Mouse (Mus musculus): ENCODE measurements around the gene Trcg1.

Trcg1 gene

GRCm38 (mm10) chr9:57295666-57296065, 59.3 kb downstream of the Trcg1 start:
- no peak for DNase-seq (ENCODE audit: low read depth, low spot score)

GRCm38 (mm10) chr9:57296277-57296676, 59.9 kb downstream of the Trcg1 start:
- DNase-seq (ENCODE audit: low read depth, low spot score): no peak

DNA sequence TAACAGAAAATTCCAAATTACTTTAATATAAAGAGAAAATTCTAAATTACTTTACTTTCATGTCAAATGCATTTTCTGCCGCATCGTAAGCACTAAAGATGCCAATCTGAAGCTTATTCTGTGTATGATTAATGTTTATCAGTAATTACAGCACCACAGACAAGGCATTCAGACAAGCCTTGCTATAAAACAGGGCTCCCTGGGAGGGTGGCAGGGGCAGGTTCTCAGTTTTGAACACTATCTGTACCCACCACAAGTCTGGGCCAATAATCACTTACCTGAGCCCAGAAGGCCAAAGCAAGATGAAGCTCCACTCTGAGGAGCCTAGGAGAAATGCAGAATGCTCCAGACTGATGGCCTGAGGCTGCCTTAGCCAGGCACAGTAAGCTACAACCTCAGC, 61.6 kb downstream of the Trcg1 start:
- DNase-seq (ENCODE audit: low read depth, low spot score): no peak

Data from retina, adult 2 months (tissue).